Mouse (Mus musculus): Measurements from ENCODE around the gene Foxn3.

Foxn3 gene

GRCm38 (mm10) chr12:99412034-99412433 is 151.3 kb downstream of the Foxn3 start:
- no peak for DNase-seq

- no peak for DNase-seq
Measured at GRCm38 (mm10) chr12:99408651-99409050, 154.7 kb downstream of the Foxn3 start.

GRCm38 (mm10) chr12:99408089-99408488 is 155.3 kb downstream of the Foxn3 start:
- no peak for DNase-seq

GRCm38 (mm10) chr12:99407318-99407716 is 156.1 kb downstream of the Foxn3 start:
- no peak for DNase-seq

GRCm38 (mm10) chr12:99406697-99407317 is 156.6 kb downstream of the Foxn3 start:
- peak; percentile 28 for DNase-seq

- peak; percentile 59 for DNase-seq
Measured at GRCm38 (mm10) chr12:99406254-99406653, 157.1 kb downstream of the Foxn3 start.

- DNase-seq = no peak
Measured at GRCm38 (mm10) chr12:99405401-99405800, 158.0 kb downstream of the Foxn3 start.

GRCm38 (mm10) chr12:99403004-99403403 is 160.4 kb downstream of the Foxn3 start:
- DNase-seq = no peak

- DNase-seq = no peak
Measured at GRCm38 (mm10) chr12:99400907-99401306, 162.5 kb downstream of the Foxn3 start.

- no peak for DNase-seq
Measured at GRCm38 (mm10) chr12:99399575-99399974, 163.8 kb downstream of the Foxn3 start.

GRCm38 (mm10) chr12:99396461-99396860 is 166.9 kb downstream of the Foxn3 start:
- no peak for DNase-seq

- DNase-seq = no peak
Measured at GRCm38 (mm10) chr12:99395082-99395481, 168.3 kb downstream of the Foxn3 start.

- DNase-seq = no peak
Measured at GRCm38 (mm10) chr12:99394676-99395075, 168.7 kb downstream of the Foxn3 start.

- DNase-seq = no peak
Measured at GRCm38 (mm10) chr12:99393867-99394630, 169.3 kb downstream of the Foxn3 start.

- DNase-seq = peak; percentile 85
Measured at GRCm38 (mm10) chr12:99392944-99393866, 170.2 kb downstream of the Foxn3 start.

GRCm38 (mm10) chr12:99391942-99392880 is 171.2 kb downstream of the Foxn3 start:
- peak; percentile 100 for DNase-seq

GRCm38 (mm10) chr12:99390429-99390828 is 173.0 kb downstream of the Foxn3 start:
- DNase-seq = no peak

GRCm38 (mm10) chr12:99389244-99389643 is 174.1 kb downstream of the Foxn3 start:
- DNase-seq = no peak

- DNase-seq = no peak
Measured at GRCm38 (mm10) chr12:99385897-99386834, 177.2 kb downstream of the Foxn3 start.

GRCm38 (mm10) chr12:99385073-99385472 is 178.3 kb downstream of the Foxn3 start:
- no peak for DNase-seq

- DNase-seq = no peak
Measured at GRCm38 (mm10) chr12:99381317-99381716, 182.1 kb downstream of the Foxn3 start.
